Mouse (Mus musculus) neural tube, embryonic 13.5 days (tissue): ENCODE results near the gene Gm10097. TPM values are rescaled to one million over a fixed set of nuclear protein-coding genes. Genes with fewer than 3 reads are reported as not detected.

Experiments
- ATAC-seq: fragments of 200-750 bp; cut with Nextera tagmentation; 2 replicates; pipeline ENCODE4 v1.8.0; 2017; ENCODE audit warnings: low read depth, mild to moderate bottlenecking, moderate TSS enrichment, moderate library complexity
- H3K27ac ChIP-seq: fragments of 300-500 bp; sonication (generic); replicated peaks from 2 replicates; pipeline ENCODE4 v1.5.1; 2015; ENCODE audit warnings: moderate library complexity, mild to moderate bottlenecking, inconsistent platforms
- H3K27me3 ChIP-seq: fragments of 300-500 bp; sonication (generic); 2 replicates; pipeline ENCODE4 v1.6.1; 2015; ENCODE audit warnings: mild to moderate bottlenecking, inconsistent platforms
- H3K36me3 ChIP-seq: fragments of 300-500 bp; sonication (generic); 2 replicates; pipeline ENCODE4 v1.6.1; 2015; ENCODE audit warnings: mild to moderate bottlenecking, inconsistent platforms
- H3K4me1 ChIP-seq: fragments of 300-500 bp; sonication (generic); replicated peaks from 2 replicates; pipeline ENCODE4 v1.6.1; 2015; ENCODE audit warnings: inconsistent platforms
- H3K4me2 ChIP-seq: fragments of 300-500 bp; sonication (generic); 2 replicates; pipeline ENCODE4 v1.6.1; 2015; ENCODE audit warnings: inconsistent platforms, mild to moderate bottlenecking, moderate library complexity
- H3K4me3 ChIP-seq: fragments of 300-500 bp; sonication (generic); 2 replicates; pipeline ENCODE4 v1.5.1; 2015; ENCODE audit warnings: mild to moderate bottlenecking, inconsistent platforms
- H3K9ac ChIP-seq: fragments of 300-500 bp; sonication (generic); 2 replicates; pipeline ENCODE4 v1.6.1; 2015; ENCODE audit warnings: moderate library complexity, mild to moderate bottlenecking, inconsistent platforms
- H3K9me3 ChIP-seq: fragments of 300-500 bp; sonication (generic); 2 replicates; pipeline ENCODE4 v1.6.1; 2016; ENCODE audit warnings: inconsistent platforms
- WGBS: fragments of 180-500 bp; shearing (Covaris S2); methylation state at CpG from one replicate; pipeline ENCODE4 v1.1.7; 2015; 5-methylcytosine and 5-hydroxymethylcytosine counted together
- polyA plus RNA-seq: library from polyadenylated mRNA; unstranded; fragments of >200 nt; fragmentation: Nextera tagmentation; extraction: Ambion mirVana; gene quantifications from 2 replicates; pipeline ENCODE4 v1.2.1, GENCODE M21; 2015

Gene Gm10097
- polyA plus RNA-seq, 1 experiment from 2014 or later, result 0.11 TPM

DNA sequence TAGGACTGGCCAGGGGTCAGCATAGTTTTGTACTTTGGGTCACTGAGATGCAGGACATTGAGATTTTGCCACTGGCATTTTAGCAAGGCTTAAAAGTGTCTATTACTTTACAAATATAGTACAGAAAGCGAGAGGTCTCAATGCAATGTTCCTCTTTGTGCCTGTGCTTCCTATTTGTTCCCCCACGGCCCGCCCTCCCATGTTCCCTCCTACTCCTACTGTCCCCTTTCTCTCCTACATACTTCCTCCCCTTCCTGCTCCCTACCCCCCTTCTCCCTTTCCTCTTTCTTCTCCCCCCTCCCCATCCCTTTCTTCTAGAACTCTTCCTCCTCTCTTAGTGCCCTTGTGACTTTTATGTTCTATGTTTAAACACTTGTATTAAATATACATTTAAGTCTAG is 12.1 kb upstream of the Gm10097 start:
- no peaks in the 10 kb centered on the region for H3K27me3 ChIP-seq
- no peaks in the 10 kb centered on the region for H3K9me3 ChIP-seq
- H3K27ac ChIP-seq, result no peak overlapping the region
- no peak overlapping the region for H3K4me2 ChIP-seq
- peaks cover 6% of the 10 kb centered on the region; the same call in 1 of the 2 replicates for H3K36me3 ChIP-seq
- H3K9ac ChIP-seq, result no peak overlapping the region
- 0 out of 2 replicates have a peak, but pooled peaks cover 7% of the 10 kb centered on the region for H3K4me1 ChIP-seq
- no peak overlapping the region for H3K4me3 ChIP-seq
- 65% methylated on average over 3 of the region's 3 CpGs for WGBS
- ATAC-seq, result no peak

DNA sequence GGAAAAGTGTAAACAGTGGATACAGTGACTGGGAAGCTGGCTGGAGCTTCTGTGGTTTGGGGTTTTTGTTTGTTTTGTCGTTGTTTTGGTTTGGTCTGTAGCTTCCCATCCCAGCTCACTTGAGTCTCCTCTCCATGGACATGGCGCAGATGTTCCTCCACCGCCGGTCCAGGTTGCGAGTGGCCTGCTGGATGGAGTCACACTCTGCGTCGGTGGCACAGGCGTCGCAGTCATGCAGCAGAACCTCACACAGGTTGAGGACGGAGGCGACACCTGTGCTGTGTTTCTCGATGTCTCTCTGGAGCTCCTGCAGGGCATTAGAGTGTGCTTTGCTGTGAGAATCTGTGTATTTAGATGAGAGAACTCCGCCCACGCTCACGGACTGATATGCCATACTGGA is 11.3 kb upstream of the Gm10097 start:
- 93% methylated on average over 15 of the region's 15 CpGs for WGBS
- H3K27me3 ChIP-seq, result no peaks in the 10 kb centered on the region
- H3K36me3 ChIP-seq, result peaks cover 6% of the 10 kb centered on the region; the same call in 1 of the 2 replicates
- no peak for ATAC-seq
- no peak overlapping the region for H3K4me2 ChIP-seq
- H3K4me1 ChIP-seq, result 0 out of 2 replicates have a peak, but pooled peaks cover 7% of the 10 kb centered on the region
- no peak overlapping the region for H3K9ac ChIP-seq
- no peaks in the 10 kb centered on the region for H3K9me3 ChIP-seq
- no peak overlapping the region for H3K4me3 ChIP-seq
- no peak overlapping the region for H3K27ac ChIP-seq

DNA sequence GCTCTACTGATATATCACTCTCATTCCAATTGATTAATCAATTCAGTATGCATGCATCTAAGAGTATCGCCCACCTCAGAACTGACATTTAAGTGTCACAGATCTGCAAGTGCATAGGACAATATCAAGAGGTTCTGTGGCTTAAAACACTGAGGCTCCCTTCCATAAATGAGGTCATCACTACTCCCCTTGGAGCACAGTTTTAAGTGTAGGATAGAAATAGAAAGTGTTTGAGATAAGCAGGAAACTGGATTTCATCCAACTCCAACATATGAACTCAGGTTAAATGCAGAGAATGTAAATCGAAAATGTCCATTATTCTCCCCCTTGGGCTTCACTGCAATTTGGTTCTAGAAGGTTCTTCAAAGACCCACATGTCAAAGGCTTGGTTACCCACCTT is 10.1 kb upstream of the Gm10097 start:
- no peak overlapping the region for H3K27ac ChIP-seq
- no peak overlapping the region for H3K4me2 ChIP-seq

DNA sequence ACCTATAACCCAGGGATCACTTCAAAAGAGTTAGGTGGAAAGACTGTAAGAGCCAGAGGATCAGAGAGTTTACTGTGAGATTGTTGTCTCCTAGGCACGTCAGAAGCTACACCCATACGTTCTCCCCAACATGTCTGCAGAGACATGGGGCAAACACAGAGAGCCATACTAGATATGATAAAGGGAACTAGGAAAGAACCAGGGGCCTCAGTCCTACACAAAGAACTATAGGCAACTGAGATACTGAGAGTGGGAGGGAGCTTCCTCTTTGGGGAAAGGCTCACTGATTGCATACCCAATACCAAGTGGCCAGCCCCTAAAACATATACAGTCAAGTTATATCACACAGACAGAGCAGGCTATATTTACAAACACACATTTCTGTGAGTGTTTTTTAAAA is 9.0 kb upstream of the Gm10097 start:
- H3K36me3 ChIP-seq, result peaks cover 6% of the 10 kb centered on the region; the same call in 1 of the 2 replicates
- no peak overlapping the region for H3K4me2 ChIP-seq
- H3K4me1 ChIP-seq, result 0 out of 2 replicates have a peak, but pooled peaks cover 7% of the 10 kb centered on the region
- H3K9me3 ChIP-seq, result no peaks in the 10 kb centered on the region
- no peak for ATAC-seq
- 95% methylated on average over 2 of the region's 2 CpGs for WGBS
- H3K4me3 ChIP-seq, result no peak overlapping the region
- no peak overlapping the region for H3K9ac ChIP-seq
- H3K27ac ChIP-seq, result no peak overlapping the region
- H3K27me3 ChIP-seq, result no peaks in the 10 kb centered on the region

More for the DNA sequence above, 10.1 kb upstream of the Gm10097 start:
- Histone ChIP-seq H3K4me1 (0 out of 2 replicates have a peak, but pooled peaks cover 7% of the 10 kb centered on the region), H3K9ac (no peak overlapping the region), H3K4me3 (no peak overlapping the region), H3K27me3 (no peaks in the 10 kb centered on the region), H3K9me3 (no peaks in the 10 kb centered on the region), H3K36me3 (peaks cover 6% of the 10 kb centered on the region; the same call in 1 of the 2 replicates)
- no peak for ATAC-seq
- 78% methylated on average over 2 of the region's 2 CpGs for WGBS

DNA sequence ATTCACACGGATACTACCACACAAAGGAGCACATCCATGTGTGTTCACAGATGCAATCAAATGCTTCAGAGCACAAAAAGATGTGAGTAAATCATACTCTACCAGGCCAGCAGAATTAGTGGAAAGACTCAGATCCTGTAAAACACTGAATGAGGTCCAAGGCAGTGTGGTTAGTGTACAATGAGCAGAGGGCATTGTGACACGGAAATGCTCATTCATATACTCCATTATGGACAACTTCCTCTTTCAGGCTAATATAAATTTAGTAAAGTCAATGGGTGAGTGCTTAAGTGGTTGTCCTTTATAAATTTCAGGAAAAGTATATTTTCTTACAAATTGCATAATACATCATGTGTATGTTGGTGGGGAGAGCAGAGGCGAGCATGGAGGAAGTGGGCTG is 1.9 kb upstream of the Gm10097 start:
- 90% methylated on average over 3 of the region's 3 CpGs for WGBS
- no peaks in the 10 kb centered on the region for H3K4me1 ChIP-seq
- ATAC-seq, result no peak
- no peak overlapping the region for H3K4me2 ChIP-seq
- no peaks in the 10 kb centered on the region for H3K27me3 ChIP-seq
- H3K9ac ChIP-seq, result no peak overlapping the region
- H3K36me3 ChIP-seq, result no peaks in the 10 kb centered on the region
- H3K4me3 ChIP-seq, result no peak overlapping the region
- H3K27ac ChIP-seq, result no peak overlapping the region
- no peaks in the 10 kb centered on the region for H3K9me3 ChIP-seq

DNA sequence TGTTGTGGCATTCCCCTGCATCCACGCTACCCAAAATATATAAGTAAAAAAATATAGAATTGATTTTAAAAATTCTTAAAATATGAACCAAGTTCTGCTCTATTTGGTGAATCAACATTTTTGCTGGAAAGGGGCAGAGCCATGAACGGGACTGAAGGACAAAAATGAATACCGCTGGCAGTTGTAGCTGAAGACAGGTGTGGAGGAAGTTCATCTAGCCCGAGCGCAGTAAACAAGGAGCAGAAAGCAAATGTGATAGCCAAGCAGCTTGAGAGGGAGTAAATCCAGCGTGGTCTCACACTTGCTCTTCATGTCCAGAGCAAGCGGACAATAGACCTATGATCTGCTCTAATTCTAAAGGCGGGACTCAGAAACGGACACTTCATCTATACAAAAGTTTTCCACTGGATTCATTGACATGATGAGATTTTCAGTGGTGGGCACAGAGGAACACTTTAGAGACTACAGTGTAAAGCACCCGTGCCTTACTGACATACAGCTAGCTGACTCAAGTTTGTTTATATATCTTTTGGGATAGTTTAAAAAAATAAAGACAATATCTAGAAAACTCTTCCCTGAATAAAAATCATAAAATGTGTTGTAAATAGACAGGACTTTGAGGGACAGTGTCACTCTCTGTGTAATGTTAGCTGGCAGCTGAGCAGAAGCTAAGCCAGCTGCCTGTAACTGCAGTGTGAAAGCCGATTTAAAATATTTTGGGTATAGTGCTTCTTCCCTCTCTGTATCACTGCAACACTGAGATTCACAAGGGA is 1.4 kb downstream of the Gm10097 start:
- Histone ChIP-seq H3K27ac (no peak overlapping the region), H3K36me3 (no peaks in the 10 kb centered on the region), H3K4me2 (no peak overlapping the region), H3K4me3 (no peak overlapping the region), H3K27me3 (no peaks in the 10 kb centered on the region), H3K9ac (no peak overlapping the region), H3K4me1 (no peaks in the 10 kb centered on the region), H3K9me3 (no peaks in the 10 kb centered on the region)
- ATAC-seq, result no peak
- 90% methylated on average over 11 of the region's 11 CpGs for WGBS

DNA sequence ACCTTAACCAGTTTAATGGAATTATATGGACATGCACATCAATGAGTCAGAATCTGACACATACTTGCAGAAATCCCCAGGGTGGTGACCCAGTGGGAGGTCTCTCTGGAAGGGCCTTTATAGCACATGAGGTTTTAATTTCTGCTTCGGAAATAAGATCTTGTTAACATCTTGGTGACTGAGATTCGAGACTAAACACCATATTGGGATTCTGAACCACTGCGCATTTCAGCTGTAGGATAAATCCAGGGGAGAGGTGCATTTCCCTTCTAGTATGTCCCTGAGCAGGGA is 1.9 kb downstream of the Gm10097 start:
- Histone ChIP-seq H3K27me3 (no peaks in the 10 kb centered on the region), H3K9me3 (no peaks in the 10 kb centered on the region), H3K27ac (no peak overlapping the region), H3K4me2 (no peak overlapping the region), H3K36me3 (no peaks in the 10 kb centered on the region), H3K4me1 (no peaks in the 10 kb centered on the region), H3K4me3 (no peak overlapping the region), H3K9ac (no peak overlapping the region)
- no peak for ATAC-seq
- WGBS, result 78% methylated on average over 3 of the region's 3 CpGs

DNA sequence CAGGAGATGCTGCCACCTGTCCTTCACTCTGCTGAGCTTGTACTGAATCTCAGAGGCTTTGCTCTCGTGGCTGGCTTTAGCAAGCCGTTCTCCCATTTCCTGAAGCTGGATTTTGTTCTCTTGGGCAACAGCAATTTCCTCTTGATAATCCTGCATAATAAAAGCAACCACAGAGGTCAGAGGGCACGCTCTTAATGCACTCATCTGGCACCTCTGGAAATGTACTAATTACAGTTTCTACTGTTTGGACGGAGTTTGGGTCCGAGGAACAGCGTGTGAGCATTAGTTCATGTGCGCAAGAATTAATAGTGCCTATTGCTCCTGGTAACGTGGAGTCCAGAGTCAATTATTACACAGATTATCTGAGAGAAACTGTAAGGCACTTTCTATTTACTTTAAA is 3.1 kb downstream of the Gm10097 start:
- no peak for ATAC-seq
- Histone ChIP-seq H3K9me3 (no peaks in the 10 kb centered on the region), H3K4me1 (no peaks in the 10 kb centered on the region), H3K27ac (no peak overlapping the region), H3K4me3 (no peak overlapping the region), H3K36me3 (no peaks in the 10 kb centered on the region), H3K27me3 (no peaks in the 10 kb centered on the region), H3K9ac (no peak overlapping the region), H3K4me2 (no peak overlapping the region)
- WGBS, result 87% methylated on average over 8 of the region's 8 CpGs

DNA sequence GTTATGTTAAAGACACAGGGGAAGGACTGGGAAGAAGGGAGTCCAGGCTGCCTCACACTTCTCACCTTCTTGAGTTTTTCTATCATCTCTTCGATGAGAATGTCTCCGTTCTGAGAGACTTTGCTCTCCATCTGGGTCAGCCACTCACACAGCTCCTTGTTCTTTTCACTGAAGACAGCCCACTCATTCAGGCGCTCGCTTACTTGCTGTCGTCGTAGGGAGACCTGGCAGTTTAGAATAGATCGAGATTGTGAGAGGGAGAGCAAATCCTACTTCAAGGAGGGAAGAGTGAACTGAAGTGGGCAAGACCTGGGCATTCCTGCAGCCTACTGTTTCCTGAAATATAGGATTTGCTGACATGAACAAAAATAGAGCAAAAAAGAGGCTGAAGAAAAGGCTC is 6.7 kb downstream of the Gm10097 start:
- Histone ChIP-seq H3K36me3 (no peaks in the 10 kb centered on the region), H3K4me3 (no peak overlapping the region), H3K9ac (no peak overlapping the region), H3K27ac (no peak overlapping the region), H3K9me3 (no peaks in the 10 kb centered on the region), H3K27me3 (no peaks in the 10 kb centered on the region), H3K4me2 (no peak overlapping the region), H3K4me1 (peaks cover 4% of the 10 kb centered on the region; the same call in 1 of the 2 replicates)
- WGBS, result 91% methylated on average over 7 of the region's 7 CpGs
- no peak for ATAC-seq

DNA sequence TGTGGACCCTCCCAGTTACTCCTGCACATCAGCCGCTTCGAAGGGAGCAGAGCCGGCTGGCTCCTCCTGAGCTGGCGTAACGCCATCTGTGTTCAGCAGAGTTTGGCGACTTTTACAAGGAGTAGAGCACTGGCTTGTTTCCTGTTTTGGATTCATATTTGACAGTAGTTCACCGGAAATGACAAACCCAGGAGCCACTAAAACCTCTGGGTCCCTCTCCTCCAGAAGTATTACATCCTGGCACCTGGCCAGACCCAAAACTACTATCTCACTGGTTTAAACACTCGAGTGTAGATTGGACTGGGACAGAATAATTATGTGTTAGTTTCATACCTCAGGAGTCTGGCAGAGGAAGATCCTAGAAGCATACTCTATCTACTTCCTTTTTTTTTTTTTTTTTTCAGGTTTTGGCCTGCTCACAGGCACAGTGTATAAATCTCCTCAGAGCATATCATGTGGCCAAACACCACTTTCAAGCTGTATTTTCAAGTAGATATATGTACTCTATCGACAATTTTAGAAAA is 11.0 kb downstream of the Gm10097 start:
- WGBS, result 77% methylated on average over 9 of the region's 9 CpGs
- no peak overlapping the region for H3K4me2 ChIP-seq
- no peak for ATAC-seq
- H3K4me1 ChIP-seq, result peaks cover 4% of the 10 kb centered on the region; the same call in 1 of the 2 replicates
- H3K36me3 ChIP-seq, result no peaks in the 10 kb centered on the region
- H3K9ac ChIP-seq, result no peak overlapping the region
- H3K27me3 ChIP-seq, result no peaks in the 10 kb centered on the region
- no peaks in the 10 kb centered on the region for H3K9me3 ChIP-seq
- H3K4me3 ChIP-seq, result no peak overlapping the region
- no peak overlapping the region for H3K27ac ChIP-seq

DNA sequence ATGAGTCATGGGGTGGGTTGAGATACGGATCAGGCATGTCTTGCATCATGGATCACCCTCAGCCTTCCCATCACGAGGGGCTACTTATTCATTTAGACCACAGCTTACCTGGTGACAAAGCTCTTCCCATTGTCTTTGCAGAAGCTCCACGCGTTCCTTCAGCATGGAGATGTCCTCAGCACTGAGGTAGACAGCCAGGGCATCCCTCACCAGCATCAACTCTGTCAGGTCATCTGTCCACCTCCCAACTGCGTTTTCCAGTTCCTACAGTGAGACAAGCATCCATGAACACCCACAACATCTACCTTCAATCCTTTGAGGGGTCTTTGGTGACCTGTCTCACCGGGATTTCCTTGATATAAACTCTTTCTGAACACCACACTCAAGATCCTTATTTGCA is 14.7 kb downstream of the Gm10097 start:
- no peak overlapping the region for H3K9ac ChIP-seq
- H3K9me3 ChIP-seq, result no peaks in the 10 kb centered on the region
- H3K27me3 ChIP-seq, result no peaks in the 10 kb centered on the region
- WGBS, result 87% methylated on average over 6 of the region's 6 CpGs
- peaks cover 4% of the 10 kb centered on the region; the same call in 1 of the 2 replicates for H3K4me1 ChIP-seq
- H3K27ac ChIP-seq, result no peak overlapping the region
- H3K4me3 ChIP-seq, result no peak overlapping the region
- no peaks in the 10 kb centered on the region for H3K36me3 ChIP-seq
- no peak for ATAC-seq
- H3K4me2 ChIP-seq, result no peak overlapping the region

DNA sequence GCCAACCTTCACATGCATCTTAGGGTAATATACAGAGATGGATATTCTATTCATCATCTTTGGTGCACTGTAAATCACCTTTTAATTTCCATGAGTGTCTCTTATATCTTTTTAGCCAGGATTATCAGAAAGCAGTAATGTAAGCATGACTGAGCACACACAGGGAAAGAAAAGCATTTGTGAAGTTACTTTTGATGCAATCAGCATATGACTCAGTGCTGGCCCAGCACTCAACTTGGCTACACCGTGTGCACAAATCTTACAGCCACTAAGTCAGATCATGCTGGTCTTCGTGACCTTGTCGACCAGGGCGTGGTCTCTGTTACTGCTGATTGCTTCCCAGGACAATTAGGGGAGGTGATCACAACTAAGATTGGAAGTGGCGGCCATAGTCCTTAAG is 16.8 kb downstream of the Gm10097 start:
- Histone ChIP-seq H3K36me3 (no peaks in the 10 kb centered on the region), H3K4me1 (no peaks in the 10 kb centered on the region), H3K4me2 (no peak overlapping the region), H3K4me3 (no peak overlapping the region), H3K9ac (no peak overlapping the region), H3K9me3 (no peaks in the 10 kb centered on the region), H3K27me3 (no peaks in the 10 kb centered on the region), H3K27ac (no peak overlapping the region)
- WGBS, result 89% methylated on average over 5 of the region's 5 CpGs
- ATAC-seq, result no peak

DNA sequence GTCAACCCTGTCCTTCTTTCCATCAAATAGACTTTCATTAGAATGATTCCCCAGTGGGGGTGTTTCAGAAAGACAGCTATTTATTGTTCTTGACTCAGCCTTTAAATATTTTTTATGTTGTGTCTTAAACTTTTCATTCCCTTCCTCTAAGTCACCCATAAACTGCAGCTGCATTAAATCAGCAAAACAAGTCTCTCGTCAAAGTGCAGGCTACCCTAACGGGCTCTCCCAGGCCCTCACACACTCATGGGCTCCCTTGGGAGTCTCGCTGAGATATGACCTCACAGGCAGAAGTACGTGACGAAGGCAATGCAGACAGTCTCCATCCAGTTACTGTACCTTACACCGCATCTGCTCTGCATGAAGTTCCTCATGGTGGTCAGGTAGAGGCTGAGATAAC is 17.3 kb downstream of the Gm10097 start:
- H3K27ac ChIP-seq, result no peak overlapping the region
- no peaks in the 10 kb centered on the region for H3K36me3 ChIP-seq
- no peak overlapping the region for H3K4me2 ChIP-seq
- no peaks in the 10 kb centered on the region for H3K9me3 ChIP-seq
- no peak overlapping the region for H3K9ac ChIP-seq
- no peak for ATAC-seq
- H3K4me3 ChIP-seq, result no peak overlapping the region
- H3K4me1 ChIP-seq, result no peaks in the 10 kb centered on the region
- no peaks in the 10 kb centered on the region for H3K27me3 ChIP-seq
- WGBS, result 78% methylated on average over 6 of the region's 6 CpGs
